Mouse (Mus musculus) limb, embryonic 10.5 days (tissue): ENCODE data around the gene Slc30a9. TPM values are rescaled to one million over a fixed set of nuclear protein-coding genes. Genes with fewer than 3 reads are reported as not detected.

Source experiments
- DNase-seq: peaks from one replicate; pipeline ENCODE4 v3.0.0-alpha.2; 2017; ENCODE audit warnings: low spot score
- H3K27ac ChIP-seq: fragments of 300-500 bp; sonication (generic); 2 replicates; pipeline ENCODE4 v1.5.1; 2016; ENCODE audit warnings: mild to moderate bottlenecking
- H3K27me3 ChIP-seq: fragments of 300-500 bp; sonication (generic); 2 replicates; pipeline ENCODE4 v1.6.1; 2016; ENCODE audit warnings: low read depth, mild to moderate bottlenecking; ENCODE audit not compliant: poor library complexity, severe bottlenecking
- H3K36me3 ChIP-seq: fragments of 300-500 bp; sonication (generic); 2 replicates; pipeline ENCODE4 v1.6.1; 2016; ENCODE audit warnings: mild to moderate bottlenecking, moderate library complexity
- H3K4me1 ChIP-seq: fragments of 300-500 bp; sonication (generic); 2 replicates; pipeline ENCODE4 v1.6.1; 2016
- H3K4me3 ChIP-seq: fragments of 300-500 bp; sonication (generic); 2 replicates; pipeline ENCODE4 v1.5.1; 2016; ENCODE audit warnings: mild to moderate bottlenecking, moderate library complexity
- H3K9me3 ChIP-seq: fragments of 300-500 bp; sonication (generic); replicated peaks from 2 replicates; pipeline ENCODE4 v1.6.1; 2016; ENCODE audit warnings: mild to moderate bottlenecking
- WGBS: fragments of 180-500 bp; shearing (Covaris S2); methylation state at CpG from one replicate; pipeline ENCODE4 v1.1.7; 2016; 5-methylcytosine and 5-hydroxymethylcytosine counted together
- polyA plus RNA-seq: library from polyadenylated mRNA; unstranded; fragments of >200 nt; fragmentation: Nextera tagmentation; extraction: Ambion mirVana; gene quantifications from 2 replicates; pipeline ENCODE4 v1.2.1, GENCODE M21; 2016

Slc30a9 gene
- polyA plus RNA-seq = 82.3 and 90.9 TPM in 2 replicates

DNA sequence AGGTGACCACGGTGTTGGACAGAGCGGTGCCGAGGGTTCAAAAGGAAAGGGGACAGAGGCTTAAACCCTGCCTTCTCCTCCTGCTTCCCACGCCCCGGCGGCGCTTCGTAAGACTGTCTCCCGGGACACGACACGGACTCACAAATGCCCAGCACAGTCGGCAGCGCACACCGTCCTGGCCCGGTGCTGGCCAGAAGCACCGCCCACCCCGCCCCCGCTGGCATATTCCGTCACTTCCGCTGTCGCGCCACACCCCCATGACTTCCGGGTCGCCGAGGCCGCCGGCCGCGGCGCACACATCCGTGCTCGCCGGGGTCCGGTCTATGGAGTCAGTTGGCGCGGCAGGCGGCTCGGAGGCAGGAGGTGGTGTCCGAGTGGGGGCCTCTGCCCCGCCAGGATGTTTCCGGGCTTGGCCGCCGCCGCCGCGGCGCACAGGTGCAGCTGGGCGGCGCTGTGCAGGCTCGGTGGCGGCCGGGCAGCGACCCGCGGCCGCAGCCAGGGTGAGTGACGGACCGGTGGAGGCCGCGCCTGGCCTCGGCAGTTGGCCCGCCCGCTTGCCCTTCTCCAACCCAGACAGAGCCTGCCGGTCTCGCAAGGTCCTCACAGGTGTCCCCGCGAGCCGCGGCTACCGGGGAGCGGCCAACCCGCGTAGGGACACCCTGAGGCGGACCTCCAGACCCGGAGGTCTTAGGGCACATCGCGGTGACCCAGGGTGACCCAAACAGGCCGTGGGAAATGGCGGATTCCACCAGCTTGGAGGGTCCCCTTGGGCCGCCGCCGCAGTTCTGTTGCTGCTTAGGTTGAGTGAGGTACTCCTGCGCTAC lies at the start of gene Slc30a9:
Gene Slc30a9, plus strand, starts transcription at position 258 of the 824 bp plus-strand sequence.
- Histone ChIP-seq H3K27ac (peak within 1 kb of the TSS; percentile 95), H3K27me3 (no peaks in the 10 kb centered on the region), H3K4me1 (peaks cover 9% of the 10 kb centered on the region), H3K36me3 (peaks cover 12% of the 10 kb centered on the region), H3K4me3 (peak within 1 kb of the TSS; percentile 98), H3K9me3 (no peaks in the 10 kb centered on the region)
- WGBS = under 1% methylated on average over 83 of the region's 83 CpGs
- peak; percentile 97 for DNase-seq

DNA sequence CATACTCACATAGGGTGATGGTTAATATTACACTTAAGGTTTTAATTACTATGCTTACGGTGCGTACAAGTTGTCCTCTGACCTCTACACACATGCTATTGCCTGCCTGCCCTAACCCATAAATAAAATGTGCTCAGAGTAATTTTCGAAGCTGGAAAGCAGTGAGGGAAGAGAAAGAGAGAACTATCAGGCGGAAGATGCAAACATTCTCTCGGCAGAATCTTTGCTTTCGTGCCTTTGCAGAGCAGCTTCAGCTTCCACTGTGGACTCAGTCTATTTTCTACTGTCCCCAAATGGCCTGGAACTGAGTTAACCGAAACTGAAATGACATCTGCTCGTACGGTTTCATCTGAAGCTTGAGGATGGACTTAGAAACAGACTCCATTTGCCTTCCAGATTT lies 48.3 kb upstream of the Slc30a9 start:
- H3K4me3 ChIP-seq = no peak overlapping the region
- H3K36me3 ChIP-seq = peaks cover 14% of the 10 kb centered on the region
- DNase-seq = no peak
- no peaks in the 10 kb centered on the region for H3K9me3 ChIP-seq
- H3K27me3 ChIP-seq = no peaks in the 10 kb centered on the region
- H3K4me1 ChIP-seq = peaks cover 26% of the 10 kb centered on the region
- WGBS = 70% methylated on average over 9 of the region's 9 CpGs
- H3K27ac ChIP-seq = no peak overlapping the region

DNA sequence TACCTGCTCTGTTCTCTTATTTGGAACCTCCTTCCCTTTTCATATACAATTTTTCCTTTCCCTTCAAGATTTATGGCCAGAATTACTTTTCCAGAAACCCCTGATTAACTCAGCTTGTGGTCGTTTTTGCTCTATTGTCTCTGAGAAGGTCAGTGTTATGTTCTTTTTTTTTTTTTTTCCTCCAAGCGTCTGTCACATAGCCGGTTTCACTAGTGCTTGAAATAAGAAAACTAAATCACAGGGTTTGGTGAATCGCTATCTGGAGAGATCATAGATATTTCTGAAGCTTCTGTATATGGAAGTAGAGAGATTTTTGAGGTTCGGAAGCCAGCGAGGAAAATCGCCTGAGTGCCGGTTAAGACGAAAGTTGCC lies 46.6 kb upstream of the Slc30a9 start:
- H3K9me3 ChIP-seq = no peaks in the 10 kb centered on the region
- 0% methylated on average over 9 of the region's 9 CpGs for WGBS

DNA sequence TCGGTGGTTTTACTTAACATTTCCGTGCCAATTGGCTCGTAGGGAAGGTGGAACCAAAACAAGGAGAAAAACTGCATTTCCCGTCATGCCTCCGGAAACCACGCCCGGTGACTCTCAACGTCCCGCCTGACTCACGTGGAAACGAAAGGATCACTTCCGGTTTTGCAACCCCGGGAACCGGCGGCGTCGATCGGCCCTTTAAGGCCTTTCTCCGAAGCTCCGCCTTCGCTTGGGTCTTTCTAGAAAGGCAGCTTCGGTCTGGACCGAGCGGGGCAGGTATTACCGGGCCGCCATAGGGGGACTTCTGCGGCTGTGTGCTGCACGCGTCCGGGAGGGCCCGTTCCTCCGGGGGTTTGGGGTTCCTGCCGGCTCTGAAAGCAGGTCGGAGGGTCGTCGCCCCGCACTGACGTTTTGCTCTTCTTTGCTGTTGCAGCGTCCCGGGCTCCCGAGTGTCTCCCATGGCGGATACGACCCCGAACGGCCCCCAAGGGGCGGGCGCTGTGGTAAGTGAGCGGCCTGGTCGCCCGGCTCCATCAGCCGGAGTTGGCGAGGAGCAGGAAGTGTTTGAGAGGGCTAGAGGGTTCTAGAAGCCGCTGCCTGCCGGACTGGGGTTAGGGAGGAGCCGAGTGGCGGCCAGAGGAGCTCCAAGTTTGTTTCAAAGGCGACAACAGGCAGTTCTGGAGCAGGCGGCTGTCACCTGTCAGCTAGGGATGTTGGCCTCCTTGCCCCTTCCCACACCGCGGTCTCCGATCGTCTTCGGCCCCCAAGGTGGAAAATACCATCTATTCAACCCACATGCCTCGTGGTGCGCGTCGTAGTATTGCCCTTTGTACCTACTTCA lies 46.0 kb upstream of the Slc30a9 start, which contains the start of gene Tmem33:
Gene Tmem33, plus strand, starts transcription at position 35 of the 841 bp plus-strand sequence.
- peak; percentile 92 for DNase-seq
- Histone ChIP-seq H3K27me3 (no peaks in the 10 kb centered on the region), H3K36me3 (peaks cover 37% of the 10 kb centered on the region), H3K4me3 (peak within 1 kb of the TSS; percentile 89), H3K4me1 (peaks cover 23% of the 10 kb centered on the region), H3K27ac (peak within 1 kb of the TSS; percentile 94), H3K9me3 (no peaks in the 10 kb centered on the region)
- under 1% methylated on average over 67 of the region's 67 CpGs for WGBS

More for the DNA sequence above, 46.6 kb upstream of the Slc30a9 start:
- Histone ChIP-seq H3K4me1 (peaks cover 26% of the 10 kb centered on the region), H3K27me3 (no peaks in the 10 kb centered on the region), H3K36me3 (peaks cover 31% of the 10 kb centered on the region), H3K4me3 (peak overlapping the region; percentile 89), H3K27ac (peak overlapping the region; percentile 94)
- no peak for DNase-seq

DNA sequence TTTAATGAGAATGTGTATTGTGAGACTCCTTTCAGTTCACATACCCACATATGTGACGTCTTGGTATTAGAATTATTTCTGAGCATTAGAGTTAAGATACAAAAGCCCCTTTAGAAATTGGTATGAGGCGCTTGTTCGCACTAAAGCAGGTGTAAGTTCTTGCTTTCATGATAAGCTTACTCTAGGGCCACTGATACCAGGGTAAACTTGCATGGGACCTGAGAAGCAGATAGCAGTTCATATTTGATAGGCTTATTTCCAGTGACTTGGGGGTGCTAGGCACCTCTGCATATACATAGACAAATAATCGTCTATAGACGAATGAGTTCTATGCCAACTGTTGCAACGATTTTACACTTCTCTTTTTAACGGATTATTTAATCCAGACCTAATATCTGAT lies 43.8 kb upstream of the Slc30a9 start:
- Histone ChIP-seq H3K4me3 (no peak overlapping the region), H3K27me3 (no peaks in the 10 kb centered on the region), H3K9me3 (no peaks in the 10 kb centered on the region), H3K27ac (no peak overlapping the region), H3K36me3 (peaks cover 59% of the 10 kb centered on the region), H3K4me1 (peaks cover 22% of the 10 kb centered on the region)
- WGBS = 94% methylated on average over 7 of the region's 7 CpGs
- no peak for DNase-seq

DNA sequence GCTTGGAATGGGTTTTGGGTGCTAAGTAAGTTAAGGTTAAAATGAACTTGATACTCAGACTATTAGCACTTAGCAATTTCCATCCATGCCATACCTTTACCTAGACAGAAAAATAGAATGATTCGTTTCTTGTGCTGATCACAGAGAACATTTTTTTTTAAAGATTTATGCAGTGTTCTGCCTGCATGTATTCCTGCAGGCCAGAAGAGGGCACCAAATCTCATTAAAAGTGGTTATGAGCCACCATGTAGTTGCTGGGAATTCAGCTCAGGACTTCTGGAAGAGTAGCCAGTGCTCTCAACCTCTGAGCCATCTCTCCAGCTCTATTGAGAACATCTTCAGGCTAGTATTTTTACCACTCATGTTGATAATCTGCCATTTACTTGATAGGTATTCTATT lies 40.6 kb upstream of the Slc30a9 start:
- Histone ChIP-seq H3K27ac (no peak overlapping the region), H3K4me1 (peaks cover 7% of the 10 kb centered on the region), H3K4me3 (no peak overlapping the region), H3K9me3 (no peaks in the 10 kb centered on the region), H3K36me3 (peaks cover 77% of the 10 kb centered on the region), H3K27me3 (no peaks in the 10 kb centered on the region)
- DNase-seq = no peak
- WGBS = 91% methylated on average over 1 of the region's 1 CpGs

DNA sequence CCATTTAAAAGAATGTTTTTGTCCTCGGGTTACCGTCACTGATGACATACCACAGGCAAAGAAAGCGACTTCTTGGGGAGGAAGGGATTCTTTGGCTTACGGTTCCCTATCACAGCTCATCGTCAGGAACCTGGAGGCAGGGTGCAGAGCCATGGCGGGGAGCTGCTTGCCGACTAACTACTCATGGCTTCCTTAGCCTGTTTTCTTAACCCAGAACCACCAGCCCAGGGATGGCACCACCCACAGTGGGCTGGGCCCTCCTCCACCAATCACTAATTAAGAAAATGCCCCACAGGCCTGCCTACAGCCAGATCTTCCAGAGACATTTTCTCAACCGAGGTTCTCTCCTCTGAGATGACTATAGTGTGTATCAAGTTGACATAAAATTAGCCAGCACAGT lies 37.4 kb upstream of the Slc30a9 start:
- peaks cover 55% of the 10 kb centered on the region for H3K36me3 ChIP-seq
- WGBS = 95% methylated on average over 8 of the region's 8 CpGs
- no peak for DNase-seq

DNA sequence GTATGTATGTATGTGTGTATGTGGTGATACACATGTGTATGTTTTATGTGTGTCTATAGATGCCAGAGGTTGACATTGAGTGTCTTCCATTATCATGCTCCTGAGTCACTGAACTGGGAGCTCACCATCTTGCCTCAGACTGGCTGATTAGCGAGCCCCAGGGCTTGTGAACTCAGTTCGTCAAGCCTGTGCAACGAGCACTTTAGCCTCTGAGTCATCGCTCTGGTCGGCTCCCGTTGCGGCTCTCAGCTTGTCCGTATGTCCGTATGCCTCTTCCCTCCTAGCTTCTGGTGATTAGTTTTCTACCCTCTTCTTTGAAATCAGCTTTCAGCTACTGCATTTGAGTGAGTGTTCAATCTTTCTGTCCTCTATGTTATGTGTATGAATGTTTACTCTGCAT lies 27.3 kb upstream of the Slc30a9 start:
- Histone ChIP-seq H3K27ac (no peak overlapping the region), H3K9me3 (no peaks in the 10 kb centered on the region), H3K27me3 (no peaks in the 10 kb centered on the region), H3K36me3 (peaks cover 68% of the 10 kb centered on the region), H3K4me1 (no peaks in the 10 kb centered on the region), H3K4me3 (no peak overlapping the region)
- 96% methylated on average over 9 of the region's 9 CpGs for WGBS
- no peak for DNase-seq

More for the DNA sequence above, 37.4 kb upstream of the Slc30a9 start:
- H3K4me3 ChIP-seq = no peak overlapping the region
- no peak overlapping the region for H3K27ac ChIP-seq
- H3K27me3 ChIP-seq = no peaks in the 10 kb centered on the region
- no peaks in the 10 kb centered on the region for H3K9me3 ChIP-seq
- H3K4me1 ChIP-seq = no peaks in the 10 kb centered on the region

DNA sequence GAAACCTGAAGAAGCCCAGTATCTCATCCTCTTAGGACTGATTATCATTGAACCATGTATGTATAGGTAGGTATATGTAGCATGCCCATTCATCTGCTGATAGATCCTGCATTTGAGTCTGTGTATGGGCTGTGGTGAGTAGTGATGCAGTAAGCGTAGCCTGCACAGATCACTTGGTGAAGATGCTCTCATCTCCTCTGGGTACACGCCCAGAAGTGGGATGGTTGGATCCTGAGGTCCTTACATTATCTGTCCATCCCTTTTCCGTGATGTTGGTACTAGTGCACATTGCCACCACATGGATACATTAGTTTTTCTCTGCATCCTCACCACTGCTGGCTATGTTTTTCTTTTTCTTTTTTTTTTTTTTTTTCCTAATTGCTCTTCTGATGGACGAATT lies 26.9 kb upstream of the Slc30a9 start:
- Histone ChIP-seq H3K27me3 (no peaks in the 10 kb centered on the region), H3K4me3 (no peak overlapping the region), H3K9me3 (no peaks in the 10 kb centered on the region), H3K27ac (no peak overlapping the region), H3K36me3 (peaks cover 72% of the 10 kb centered on the region), H3K4me1 (no peaks in the 10 kb centered on the region)
- DNase-seq = no peak
- 89% methylated on average over 4 of the region's 4 CpGs for WGBS

DNA sequence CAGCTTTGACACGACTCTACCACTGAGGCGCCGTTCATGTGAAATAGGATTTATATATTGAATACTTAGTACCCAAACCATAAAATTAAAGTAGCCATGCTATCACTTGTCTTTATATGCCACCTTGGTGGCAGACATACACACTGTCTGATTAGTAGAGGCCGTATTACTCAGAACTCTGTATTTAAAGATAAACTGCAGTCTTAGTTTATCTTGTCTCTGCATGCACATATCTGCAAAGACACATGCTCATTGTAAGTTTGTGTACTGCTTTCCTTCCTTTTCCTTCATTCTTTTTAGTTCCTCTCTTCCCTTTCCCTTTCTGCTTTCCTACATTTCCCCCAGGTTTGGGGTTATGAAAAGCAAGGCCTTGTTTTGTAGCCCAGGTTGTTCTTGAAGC lies 26.4 kb upstream of the Slc30a9 start:
- H3K9me3 ChIP-seq = no peaks in the 10 kb centered on the region
- no peaks in the 10 kb centered on the region for H3K27me3 ChIP-seq
- DNase-seq = no peak
- no peak overlapping the region for H3K27ac ChIP-seq
- WGBS = 95% methylated on average over 4 of the region's 4 CpGs
- H3K4me1 ChIP-seq = no peaks in the 10 kb centered on the region
- H3K4me3 ChIP-seq = no peak overlapping the region
- H3K36me3 ChIP-seq = peaks cover 78% of the 10 kb centered on the region

DNA sequence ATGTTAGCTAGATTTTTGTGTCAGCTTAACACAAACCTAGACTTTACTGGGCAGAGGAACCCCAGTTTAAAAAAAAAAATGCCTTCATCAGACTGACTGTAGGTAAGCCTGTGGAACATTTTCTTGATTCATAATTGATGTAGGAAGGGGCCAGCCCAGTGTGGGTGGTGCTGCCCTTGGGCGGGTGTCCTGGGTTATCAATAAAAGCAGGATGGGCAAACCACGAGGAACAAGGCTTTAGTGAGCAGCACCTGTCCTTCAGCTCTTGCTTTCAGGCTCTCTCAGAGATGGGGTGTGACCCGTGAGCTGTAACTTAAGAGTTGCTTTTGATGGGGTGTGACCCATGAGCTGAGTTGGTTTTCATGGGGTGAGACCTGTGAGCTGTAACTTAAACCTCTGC lies 11.7 kb upstream of the Slc30a9 start:
- Histone ChIP-seq H3K27me3 (no peaks in the 10 kb centered on the region), H3K4me1 (no peaks in the 10 kb centered on the region), H3K9me3 (no peaks in the 10 kb centered on the region), H3K36me3 (peaks cover 41% of the 10 kb centered on the region), H3K27ac (no peak overlapping the region), H3K4me3 (no peak overlapping the region)
- WGBS = 68% methylated on average over 3 of the region's 3 CpGs
- no peak for DNase-seq

DNA sequence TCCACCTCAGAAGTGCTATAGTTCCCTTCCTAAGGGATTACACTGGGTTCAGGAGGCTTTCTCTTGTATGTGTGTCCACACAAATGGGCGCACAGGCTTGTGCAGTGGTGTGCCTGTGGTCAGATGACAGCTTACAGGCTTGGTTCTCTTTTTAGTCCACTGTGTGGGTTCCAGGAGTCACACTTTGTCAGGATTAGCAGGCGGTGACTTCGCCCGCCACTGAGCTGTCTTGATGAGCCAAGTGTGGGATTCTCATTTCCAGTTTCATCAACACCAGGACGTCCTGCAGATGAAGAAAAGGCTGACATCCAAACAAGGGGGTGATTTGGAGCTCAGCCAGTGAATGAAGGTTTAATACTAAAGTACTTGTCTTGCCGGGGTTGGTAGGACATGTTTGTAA lies 11.1 kb upstream of the Slc30a9 start:
- H3K36me3 ChIP-seq = peaks cover 35% of the 10 kb centered on the region

DNA sequence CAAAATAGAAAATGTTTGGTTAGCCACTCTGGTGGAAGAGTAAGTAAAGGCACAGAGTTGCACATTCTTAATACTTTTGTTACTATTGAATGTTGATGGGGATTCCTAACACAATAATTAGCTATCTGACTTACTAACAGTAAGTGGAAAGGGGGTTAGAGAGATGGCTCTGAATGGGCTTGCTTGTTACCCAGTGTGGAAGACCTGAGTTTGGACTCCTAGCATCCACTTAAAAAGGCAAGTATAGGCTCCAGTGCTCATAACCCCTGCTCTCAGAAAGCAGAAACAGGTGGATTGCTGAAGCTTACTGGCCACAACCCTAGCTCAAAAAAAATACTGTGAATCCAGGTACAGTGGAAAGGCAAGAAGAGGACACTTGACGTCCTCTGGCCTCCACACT lies 10.6 kb upstream of the Slc30a9 start:
- Histone ChIP-seq H3K27me3 (no peaks in the 10 kb centered on the region), H3K4me1 (no peaks in the 10 kb centered on the region), H3K27ac (no peak overlapping the region), H3K9me3 (no peaks in the 10 kb centered on the region), H3K4me3 (no peak overlapping the region), H3K36me3 (peaks cover 30% of the 10 kb centered on the region)
- 89% methylated on average over 1 of the region's 1 CpGs for WGBS
- no peak for DNase-seq

More for the DNA sequence above, 11.1 kb upstream of the Slc30a9 start:
- H3K4me3 ChIP-seq = no peak overlapping the region
- DNase-seq = no peak
- WGBS = 85% methylated on average over 6 of the region's 6 CpGs
- no peaks in the 10 kb centered on the region for H3K27me3 ChIP-seq
- H3K9me3 ChIP-seq = no peaks in the 10 kb centered on the region
- no peaks in the 10 kb centered on the region for H3K4me1 ChIP-seq
- no peak overlapping the region for H3K27ac ChIP-seq
